Mouse (Mus musculus) heart, postnatal 0 days (tissue): ENCODE measurements around the gene Lmf1.

Experiments
- CTCF ChIP-seq: IDR thresholded peaks from 2 replicates; pipeline ENCODE4 v1.5.1; 2016; ENCODE audit warnings: antibody characterized with exemption, control low read depth, low read depth
- EP300 ChIP-seq: IDR thresholded peaks from 2 replicates; pipeline ENCODE4 v1.6.1; 2016; ENCODE audit warnings: antibody characterized with exemption, low read depth

DNA sequence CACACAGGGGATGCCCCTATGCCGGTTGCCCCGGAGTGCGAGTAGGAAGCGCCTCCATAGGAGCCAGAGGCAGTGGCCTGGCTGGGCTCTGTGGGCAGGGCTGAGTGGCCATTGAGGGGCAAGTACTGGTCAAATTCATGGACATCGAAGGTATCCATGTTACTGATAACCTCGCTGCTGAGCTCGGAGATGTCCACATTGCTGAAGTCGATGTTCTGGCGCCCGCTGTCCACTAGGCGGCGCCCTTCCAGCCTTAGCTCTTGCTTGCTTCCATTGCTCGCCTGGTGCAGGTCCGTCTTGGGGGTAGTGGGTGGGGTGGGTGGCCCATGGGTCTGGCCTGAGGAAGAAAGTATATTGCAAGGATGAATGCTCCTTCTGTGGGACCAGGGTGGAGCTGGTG, 11.1 kb upstream of the Lmf1 start:
- TF ChIP-seq CTCF: peak; percentile 82
- no peak for TF ChIP-seq EP300
